ENCODE assay signal across 8 mouse cellular contexts in genomic region chr2:113430852-113431251, GRCm38 (mm10).
A peak's percentile ranks its signal among the peaks of the same experiment; 100 is the strongest.
DNase-seq lines count a peak whose midpoint lies in the region; ATAC-seq and TF ChIP-seq lines count a peak whose summit lies in the region.

No protein-coding gene starts in this region.

- no peak overlapping the region for H3K9ac ChIP-seq in embryonic facial prominence, embryonic 11.5 days (replicated peaks; ENCODE audit: low read length)
- no peak overlapping the region for H3K9ac ChIP-seq in liver, embryonic 14.5 days (replicated peaks)
- no peak overlapping the region for H3K9ac ChIP-seq in neural tube, embryonic 14.5 days (replicated peaks; ENCODE audit: low read depth, low read length)

- H3K4me1 ChIP-seq in embryonic facial prominence, embryonic 11.5 days (ENCODE audit: control insufficient read depth, insufficient read depth, low read length), result no peaks in the 10 kb centered on the region
- H3K4me1 ChIP-seq in liver, embryonic 14.5 days (replicated peaks; ENCODE audit: control insufficient read depth in 2 of 2, insufficient read depth in 2 of 2, low read length in 1 of 2), result no peaks in the 10 kb centered on the region
- no peaks in the 10 kb centered on the region for H3K4me1 ChIP-seq in neural tube, embryonic 14.5 days (ENCODE audit: control insufficient read depth, insufficient read depth, low read length)

- H3K4me3 ChIP-seq in embryonic facial prominence, embryonic 11.5 days (ENCODE audit: low read depth, low read length), result no peak overlapping the region
- H3K4me3 ChIP-seq in liver, embryonic 14.5 days (ENCODE audit: insufficient read depth in 1 of 2, low read depth in 2 of 2, low read length in 2 of 2), result no peak overlapping the region
- no peak overlapping the region for H3K4me3 ChIP-seq in neural tube, embryonic 14.5 days (ENCODE audit: low read depth, low read length)

- no peaks in the 10 kb centered on the region for H3K36me3 ChIP-seq in embryonic facial prominence, embryonic 11.5 days (replicated peaks; ENCODE audit: control insufficient read depth, insufficient read depth, low read depth, low read length)
- no peaks in the 10 kb centered on the region for H3K36me3 ChIP-seq in liver, embryonic 14.5 days (replicated peaks; ENCODE audit: control insufficient read depth, insufficient read depth, low read depth)
- no peaks in the 10 kb centered on the region for H3K36me3 ChIP-seq in neural tube, embryonic 14.5 days (ENCODE audit: control insufficient read depth, insufficient read depth, low read length)

- TF ChIP-seq EP300 in liver, embryonic 14.5 days (IDR thresholded peaks at IDR 0.05; ENCODE audit: low read depth), result no peak

- no peaks in the 10 kb centered on the region for H3K9me3 ChIP-seq in embryonic facial prominence, embryonic 11.5 days (replicated peaks; ENCODE audit: control insufficient read depth, low read length)
- H3K9me3 ChIP-seq in liver, embryonic 14.5 days (ENCODE audit: control insufficient read depth, low read length), result no peaks in the 10 kb centered on the region
- no peaks in the 10 kb centered on the region for H3K9me3 ChIP-seq in neural tube, embryonic 14.5 days (ENCODE audit: control insufficient read depth, low read length)

- H3K27me3 ChIP-seq in embryonic facial prominence, embryonic 11.5 days (ENCODE audit: control insufficient read depth, insufficient read depth, low read length), result no peaks in the 10 kb centered on the region
- no peaks in the 10 kb centered on the region for H3K27me3 ChIP-seq in liver, embryonic 14.5 days (ENCODE audit: control insufficient read depth, insufficient read depth, low read length)
- H3K27me3 ChIP-seq in neural tube, embryonic 14.5 days (ENCODE audit: control insufficient read depth, insufficient read depth, low read length), result no peaks in the 10 kb centered on the region

- no peak overlapping the region for H3K27ac ChIP-seq in embryonic facial prominence, embryonic 11.5 days (replicated peaks; ENCODE audit: low read depth, low read length)
- H3K27ac ChIP-seq in liver, embryonic 14.5 days, result no peak overlapping the region
- no peak overlapping the region for H3K27ac ChIP-seq in neural tube, embryonic 14.5 days (ENCODE audit: low read depth, low read length)

- H3K4me2 ChIP-seq in embryonic facial prominence, embryonic 11.5 days (ENCODE audit: low read depth, low read length), result no peak overlapping the region
- no peak overlapping the region for H3K4me2 ChIP-seq in liver, embryonic 14.5 days (ENCODE audit: low read depth)
- H3K4me2 ChIP-seq in neural tube, embryonic 14.5 days (ENCODE audit: low read depth, low read length), result no peak overlapping the region

- peak; percentile 57 for TF ChIP-seq CTCF in liver, embryonic 14.5 days (IDR thresholded peaks at IDR 0.05; ENCODE audit: low read depth)

- intact Hi-C loops in heart, postnatal 36 days (cut with DNase I), result loop anchor here (1.0 to 5.0 kb wide), 4 partner anchors 38 to 629 kb away; no protein-coding TSS in a partner anchor

- WGBS in embryonic facial prominence, embryonic 11.5 days, result 0% methylated on average over 1 of the region's 1 CpGs
- WGBS in liver, embryonic 14.5 days (ENCODE audit: insufficient replicate concordance), result 0% methylated on average over 1 of the region's 1 CpGs
- WGBS in neural tube, embryonic 14.5 days, result 3% methylated on average over 1 of the region's 1 CpGs

- ATAC-seq in embryonic facial prominence, embryonic 11.5 days (replicated peaks; ENCODE audit: insufficient number of reproducible peaks, low FRiP score, low TSS enrichment, low read depth), result peak; percentile 55; the same call in 1 of the 2 replicates
- no peak for ATAC-seq in liver, embryonic 14.5 days (ENCODE audit: insufficient read depth)
- peak; percentile 84; the same call in 1 of the 2 replicates for ATAC-seq in neural tube, embryonic 14.5 days (ENCODE audit: low read depth)
- ATAC-seq in erythroblast, adult 5-6 weeks (replicated peaks; ENCODE audit: low FRiP score, poor library complexity, severe bottlenecking), result no peak

- DNase-seq in ES-CJ7 (ENCODE audit: low read depth, low spot score), result peak; percentile 79
- peak; percentile 62 for DNase-seq in adrenal gland, postnatal 14 days
- peak; percentile 92 for DNase-seq in embryonic facial prominence, embryonic 11.5 days (ENCODE audit: low spot score)
- DNase-seq in heart, postnatal 36 days, result peak; percentile 51 to 59
- peak; percentile 83 to 86 for DNase-seq in kidney, postnatal 36 days
- peak; percentile 31 to 39 (median 33) for DNase-seq in liver, embryonic 14.5 days (ENCODE audit: low read depth in 3 of 3, low spot score in 3 of 3)

Comparison
In these comparisons a context has a peak if more than half of its experiments do, and no peak if none do; other contexts are left out.
1. DNase-seq: peak in every context shown above with its lines; median percentile 92 in embryonic facial prominence, embryonic 11.5 days; 84 in kidney, postnatal 36 days; 79 in ES-CJ7; 62 in adrenal gland, postnatal 14 days; 55 in heart, postnatal 36 days; 33 in liver, embryonic 14.5 days.
2. ATAC-seq: peak in embryonic facial prominence, embryonic 11.5 days (single experiment) and neural tube, embryonic 14.5 days (single experiment); none in liver, embryonic 14.5 days (single experiment) and erythroblast, adult 5-6 weeks (single experiment).